Mouse (Mus musculus) limb, embryonic 12.5 days (tissue): ENCODE results near the gene Dnajc21. TPM values are rescaled to one million over a fixed set of nuclear protein-coding genes. Genes with fewer than 3 reads are reported as not detected.

ENCODE experiments used
- polyA plus RNA-seq: library from polyadenylated mRNA; unstranded; fragments of >200 nt; fragmentation: Nextera tagmentation; extraction: Ambion mirVana; gene quantifications from 2 replicates; pipeline ENCODE4 v1.2.1, GENCODE M21; 2016

The Dnajc21 gene
- polyA plus RNA-seq, 1 experiment from 2014 or later, result 17.2 TPM

Other genes starting within 250 kb of the Dnajc21 start
- not detected in 2 replicates for gene Gm21973, start 145.1 kb downstream of the Dnajc21 start, polyA plus RNA-seq
- not detected in 2 replicates for gene Agxt2, start 112.0 kb downstream of the Dnajc21 start, polyA plus RNA-seq
- 125 and 136 TPM in 2 replicates for gene Brix1, start 15.4 kb upstream of the Dnajc21 start, polyA plus RNA-seq
- gene Rad1, start 15.5 kb upstream of the Dnajc21 start, polyA plus RNA-seq, result 43.1 and 45.5 TPM in 2 replicates
- gene Ttc23l, start 88.2 kb upstream of the Dnajc21 start, polyA plus RNA-seq, result not detected in 2 replicates
- 59.1 and 64.1 TPM in 2 replicates for gene Rai14, start 244.1 kb upstream of the Dnajc21 start, polyA plus RNA-seq